Mouse (Mus musculus): ENCODE results near the gene Fbxl21.
A peak's percentile ranks its signal among the peaks of the same experiment; 100 is the strongest.

The Fbxl21 gene

GRCm38 (mm10) chr13:56522081-56522820 lies at the start of gene Fbxl21:
TSS of gene Fbxl21 (plus strand) at chr13:56522472.
- peak; percentile 97 for DNase-seq (ENCODE audit: low spot score)

DNA sequence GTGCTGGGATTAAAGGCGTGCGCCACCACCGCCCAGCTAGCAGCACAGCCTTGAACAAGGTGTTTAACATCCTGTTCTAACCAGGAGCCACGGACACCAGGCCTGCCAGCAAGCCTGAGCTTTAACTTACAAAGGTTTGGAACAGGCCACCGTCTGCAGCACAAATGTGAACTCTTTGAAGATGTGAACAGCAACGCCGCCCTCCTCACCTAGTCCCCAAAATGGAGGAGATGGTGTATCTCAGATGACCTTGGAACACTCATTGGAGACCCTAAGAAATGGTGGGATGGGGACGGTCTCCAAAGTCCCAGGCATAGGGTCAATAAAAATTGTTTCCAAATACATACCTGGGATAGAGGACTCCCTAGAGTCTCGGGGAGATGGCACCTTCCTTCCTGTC lies 49.6 kb upstream of the Fbxl21 start:
- no peak for DNase-seq (ENCODE audit: low spot score)

- DNase-seq (ENCODE audit: low spot score): peak; percentile 38
Measured at GRCm38 (mm10) chr13:56475363-56475762, 46.9 kb upstream of the Fbxl21 start.

- DNase-seq (ENCODE audit: low spot score): no peak
Measured at GRCm38 (mm10) chr13:56476790-56477189, 45.5 kb upstream of the Fbxl21 start.

DNA sequence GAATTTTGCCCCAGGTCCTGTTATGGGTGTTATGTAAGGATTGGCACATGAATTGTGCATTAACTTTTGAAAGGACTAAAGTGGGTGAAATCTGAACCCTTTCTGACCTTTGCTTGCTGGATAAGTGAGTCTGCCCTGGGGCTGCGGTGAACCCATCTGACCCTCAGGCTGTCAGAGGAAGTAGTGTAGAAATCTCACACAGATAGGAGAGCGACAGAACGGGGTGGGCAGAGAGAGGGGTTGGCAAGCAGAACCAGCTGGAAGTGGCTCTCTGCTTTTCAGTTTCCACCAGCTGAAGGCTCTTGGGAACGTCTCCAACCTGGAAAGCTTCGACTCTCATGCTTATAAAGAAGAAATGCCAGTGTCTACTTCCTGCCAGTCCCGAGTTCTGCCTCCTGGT lies 45.0 kb upstream of the Fbxl21 start:
- no peak for DNase-seq (ENCODE audit: low spot score)

DNA sequence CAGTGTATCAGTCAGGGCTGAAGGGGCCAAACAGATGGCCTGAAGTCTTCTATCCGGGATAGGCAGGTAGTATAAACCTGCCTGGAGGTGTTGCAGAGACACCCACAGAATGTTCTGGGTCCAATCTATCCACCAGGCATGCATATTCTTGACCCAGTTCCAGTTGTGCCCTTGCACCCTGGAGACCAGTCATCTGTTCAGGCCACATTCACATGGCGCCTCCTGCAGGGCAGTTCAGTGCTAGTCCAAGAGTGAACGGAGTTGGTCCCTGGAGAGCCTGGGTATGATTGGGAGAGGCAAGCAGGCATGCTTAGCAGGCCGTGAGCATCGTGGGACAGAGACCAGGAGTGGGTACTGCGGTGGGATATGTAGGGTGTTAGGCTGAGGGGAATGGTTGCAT lies 44.2 kb upstream of the Fbxl21 start:
- DNase-seq (ENCODE audit: low spot score): no peak

DNA sequence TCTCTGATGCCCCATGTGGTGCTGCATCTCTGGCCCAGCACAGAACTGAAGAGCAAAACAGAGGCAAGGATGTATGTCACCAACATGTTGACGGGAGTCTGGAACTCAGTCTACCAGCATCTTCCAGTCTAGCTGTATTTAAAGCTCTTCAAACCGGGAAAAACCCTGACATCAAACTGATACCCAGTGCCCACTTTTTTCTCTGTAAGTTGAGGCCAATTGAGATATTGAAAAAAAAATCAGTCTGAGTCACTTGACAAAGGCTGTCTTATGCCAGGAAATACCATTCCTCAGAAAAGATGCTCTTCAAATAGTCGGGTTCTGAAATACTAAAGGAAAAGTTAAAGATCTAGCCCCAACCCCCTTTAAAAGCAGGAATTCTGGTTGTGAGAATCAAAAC lies 40.1 kb upstream of the Fbxl21 start, which contains the start of gene Il9:
TSS of gene Il9 (minus strand) at position 101 of the 400 bp plus-strand sequence.
- no peak for DNase-seq (ENCODE audit: low spot score)

DNA sequence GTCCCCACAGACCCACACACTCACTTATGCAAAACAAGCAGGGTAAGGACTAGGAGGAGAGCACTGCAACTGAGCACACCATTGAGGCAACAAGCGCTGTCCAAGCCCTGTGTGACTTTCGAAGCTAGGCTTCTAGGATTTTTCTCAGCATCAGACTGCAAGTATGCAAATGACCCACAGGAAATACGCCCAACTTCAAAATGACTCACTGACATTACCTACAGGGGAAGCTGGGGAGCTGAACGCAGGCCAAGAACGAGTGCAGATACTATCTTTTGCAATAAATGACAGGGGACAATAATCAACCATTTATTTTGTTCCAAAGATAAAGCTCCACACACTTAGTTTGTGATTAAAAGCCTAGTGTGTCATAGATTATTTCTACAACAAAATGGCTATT lies 34.3 kb upstream of the Fbxl21 start:
- DNase-seq (ENCODE audit: low spot score): no peak

- no peak for DNase-seq (ENCODE audit: low spot score)
Measured at GRCm38 (mm10) chr13:56494440-56494839, 27.8 kb upstream of the Fbxl21 start.

DNA sequence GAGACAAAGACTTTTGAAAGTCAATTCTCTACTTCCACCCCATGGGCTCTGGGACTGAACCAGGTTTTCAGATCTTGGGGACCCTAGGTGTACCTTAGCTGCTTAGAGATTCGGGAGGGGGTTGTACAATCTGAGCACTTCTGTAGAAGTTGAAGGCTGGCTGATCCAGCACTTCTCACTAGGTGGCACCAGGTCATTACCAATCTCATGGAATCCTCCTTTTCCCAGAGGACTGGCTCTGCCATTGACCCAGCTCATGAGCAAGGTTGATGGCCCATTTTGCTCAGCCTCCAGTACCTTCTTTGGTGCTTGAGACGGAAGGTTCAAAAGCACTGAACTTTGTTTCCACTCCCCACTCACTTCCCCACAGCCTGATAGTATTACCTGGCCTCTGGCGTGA lies 22.1 kb upstream of the Fbxl21 start:
- DNase-seq (ENCODE audit: low spot score): no peak

- DNase-seq (ENCODE audit: low spot score): no peak
Measured at GRCm38 (mm10) chr13:56500636-56501035, 21.6 kb upstream of the Fbxl21 start.

- no peak for DNase-seq (ENCODE audit: low spot score)
Measured at GRCm38 (mm10) chr13:56501866-56502420, 20.3 kb upstream of the Fbxl21 start.

GRCm38 (mm10) chr13:56506871-56507496 lies 15.3 kb upstream of the Fbxl21 start:
- DNase-seq (ENCODE audit: low spot score): no peak

DNA sequence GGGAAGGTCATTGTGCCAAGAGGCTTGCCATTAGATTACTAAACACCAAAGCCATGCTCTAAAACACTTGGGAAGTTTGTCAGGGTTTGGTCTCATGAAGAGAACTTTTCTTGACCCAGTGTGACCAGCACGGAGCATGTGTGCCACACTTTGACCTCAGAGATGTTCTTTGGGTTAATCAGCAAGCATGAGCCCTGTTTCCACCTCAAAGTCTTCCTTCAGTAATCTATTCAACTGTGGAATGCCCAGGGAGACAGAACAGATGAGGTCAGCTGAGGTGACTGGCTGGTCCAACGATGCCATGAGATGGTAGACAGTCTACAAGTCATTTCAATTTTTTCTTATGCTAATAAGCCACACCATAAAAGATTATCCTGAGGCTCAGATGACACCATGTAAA lies 12.5 kb upstream of the Fbxl21 start:
- DNase-seq (ENCODE audit: low spot score): no peak

DNA sequence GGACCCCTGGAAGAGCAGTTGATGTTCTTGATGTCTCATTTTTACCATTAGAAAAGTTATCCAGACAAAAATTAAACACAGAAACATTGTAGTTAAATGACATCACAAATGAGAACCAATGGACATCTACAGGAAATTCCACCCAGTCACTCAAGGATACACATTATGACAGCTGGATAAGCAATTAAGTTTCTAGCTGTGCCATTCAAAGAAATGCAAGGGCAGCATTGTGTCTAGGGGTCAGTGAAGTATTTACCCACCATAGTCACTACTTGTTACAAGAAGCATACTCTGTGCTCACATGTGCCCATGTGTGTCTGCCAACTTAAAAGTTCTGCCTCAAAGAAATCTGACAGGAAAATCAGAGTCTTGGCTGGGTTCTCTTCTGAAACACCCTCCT lies 8.7 kb upstream of the Fbxl21 start:
- no peak for DNase-seq (ENCODE audit: low spot score)

DNA sequence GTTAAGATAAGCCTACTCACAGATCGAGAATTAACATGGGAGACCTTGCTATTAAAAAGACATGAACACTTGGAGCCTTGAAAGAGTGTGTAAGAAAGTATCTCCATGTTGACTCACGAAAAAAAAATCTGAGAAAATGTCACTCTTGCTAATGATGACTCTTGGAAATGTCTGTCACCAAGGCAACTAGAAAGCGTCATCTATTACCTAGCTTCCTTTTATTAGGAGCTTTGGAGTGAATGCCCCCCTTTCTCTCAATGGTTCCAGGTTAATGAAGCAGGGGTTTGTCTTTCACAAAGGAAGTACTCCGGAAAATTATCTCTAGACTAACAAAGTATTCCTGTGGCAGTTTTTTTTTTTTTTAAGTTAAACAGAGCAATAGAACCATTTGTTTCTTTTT lies 6.0 kb upstream of the Fbxl21 start:
- DNase-seq (ENCODE audit: low spot score): no peak

DNA sequence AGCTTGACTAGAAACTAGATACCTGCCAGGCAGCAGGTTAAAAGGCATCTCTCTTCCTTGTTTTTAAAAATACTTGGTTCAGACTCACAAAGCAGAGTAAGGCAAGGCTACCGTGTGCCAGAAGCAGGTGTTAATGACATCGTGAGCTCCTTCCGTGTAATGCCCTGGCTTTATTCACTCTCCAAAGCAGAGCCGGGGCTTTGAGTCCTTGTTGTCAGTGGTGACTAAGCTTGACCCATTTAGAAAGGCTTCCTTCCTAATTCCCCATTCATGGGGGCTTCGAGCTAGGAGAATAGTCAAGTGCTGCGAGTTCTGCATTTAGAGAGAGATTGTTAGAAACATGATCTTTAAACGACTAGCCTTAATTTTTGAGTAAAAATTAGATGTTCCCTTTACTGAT lies 5.5 kb upstream of the Fbxl21 start:
- no peak for DNase-seq (ENCODE audit: low spot score)

DNA sequence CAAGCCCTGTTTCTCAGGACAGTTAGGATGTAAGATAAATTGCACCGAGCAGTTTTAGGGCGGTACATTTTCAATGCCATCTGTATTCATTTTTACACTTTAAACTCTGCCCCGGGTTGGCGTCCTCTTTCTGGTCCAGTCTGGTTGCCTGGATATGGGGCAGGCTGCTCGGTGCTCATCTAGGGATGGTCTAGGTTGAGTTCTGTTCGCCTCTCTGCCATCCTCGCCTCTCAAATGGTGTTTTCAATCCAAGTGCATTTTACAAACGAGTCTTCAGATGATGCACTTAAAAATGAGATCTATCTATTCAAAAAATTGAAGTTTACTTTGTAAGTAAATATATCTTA lies 522 bp downstream of the Fbxl21 start:
- DNase-seq (ENCODE audit: low spot score): no peak

GRCm38 (mm10) chr13:56526871-56527270 lies 4.6 kb downstream of the Fbxl21 start:
- no peak for DNase-seq (ENCODE audit: low spot score)

DNA sequence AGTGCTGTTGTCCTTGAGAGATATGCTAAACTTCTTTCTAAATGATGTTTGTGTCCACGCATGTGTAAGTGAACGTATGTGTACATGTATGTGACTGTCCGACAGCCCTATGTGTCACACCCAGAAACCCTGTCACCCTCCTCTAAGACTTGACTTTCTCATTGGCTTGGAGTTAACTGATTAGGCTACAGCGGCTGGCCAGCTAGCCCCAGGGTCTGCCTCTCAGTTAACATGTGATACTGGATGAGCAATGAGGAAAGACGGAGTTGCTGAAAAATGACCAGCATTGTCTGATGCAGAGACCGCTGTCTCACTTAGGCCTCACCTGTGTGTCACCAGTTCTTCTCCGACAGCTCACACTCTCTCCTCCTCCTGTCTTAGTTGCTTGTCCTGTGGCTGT lies 5.6 kb downstream of the Fbxl21 start:
- no peak for DNase-seq (ENCODE audit: low spot score)

GRCm38 (mm10) chr13:56528281-56528680 lies 6.0 kb downstream of the Fbxl21 start:
- no peak for DNase-seq (ENCODE audit: low spot score)

DNA sequence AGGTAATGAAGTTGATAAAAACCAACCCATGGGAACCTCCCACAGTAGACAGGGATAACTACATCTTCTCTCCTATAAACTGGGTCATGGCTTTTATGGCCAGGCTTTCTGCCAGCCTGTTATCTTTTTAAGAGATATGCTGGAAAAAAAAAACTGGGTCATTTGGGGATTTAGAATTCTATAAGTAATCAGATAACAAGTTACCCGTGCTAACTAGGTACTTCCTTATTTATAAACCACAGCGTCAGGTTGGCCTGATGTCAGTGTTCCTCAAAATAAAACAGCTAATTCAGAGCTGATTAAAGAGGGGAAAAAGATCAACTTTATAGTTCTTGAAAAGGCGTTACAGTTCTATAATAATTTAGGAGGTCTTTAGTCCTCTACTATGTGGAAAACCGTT lies 6.8 kb downstream of the Fbxl21 start:
- DNase-seq (ENCODE audit: low spot score): no peak

- no peak for DNase-seq (ENCODE audit: low spot score)
Measured at GRCm38 (mm10) chr13:56529685-56530084, 7.4 kb downstream of the Fbxl21 start.

DNA sequence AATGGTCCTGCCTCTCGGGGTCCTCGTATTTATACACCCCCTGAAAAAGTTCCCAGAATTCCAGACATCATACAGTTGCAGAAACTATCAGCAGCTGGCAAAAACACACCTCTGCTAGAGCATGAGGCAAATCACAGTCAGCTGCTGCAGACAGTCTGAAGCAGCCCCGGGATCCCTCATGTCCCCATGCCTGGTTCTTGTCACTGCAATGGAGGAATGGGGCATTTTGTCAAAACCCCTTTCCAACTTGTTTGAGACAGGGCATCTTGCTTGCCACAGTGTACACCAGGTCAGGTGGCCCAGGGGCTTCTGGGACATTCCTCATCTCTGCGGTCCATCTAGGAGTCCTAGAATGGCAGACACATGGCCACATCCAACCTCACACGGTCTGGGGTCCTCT lies 12.7 kb downstream of the Fbxl21 start:
- no peak for DNase-seq (ENCODE audit: low spot score)

Data from yolk sac, embryonic 10.5 days (tissue).